Mouse (Mus musculus) limb, embryonic 12.5 days (tissue): ENCODE data around the gene Zfp865. TPM values are rescaled to one million over a fixed set of nuclear protein-coding genes. Genes with fewer than 3 reads are reported as not detected.
"Not testable (repeated sequence)": the region's sequence is repeated elsewhere in the genome, so short reads cannot be mapped to it uniquely, and the experiment has no call there.

Experiments
- ATAC-seq: fragments of 200-750 bp; cut with Nextera tagmentation; 2 replicates; pipeline ENCODE4 v1.8.0; 2017; ENCODE audit warnings: low read depth, moderate TSS enrichment; ENCODE audit not compliant: insufficient number of reproducible peaks, insufficient read depth, low FRiP score, low TSS enrichment
- H3K27ac ChIP-seq: fragments of 300-500 bp; sonication (generic); 2 replicates; pipeline ENCODE4 v1.5.1; 2016; ENCODE audit warnings: mild to moderate bottlenecking, moderate library complexity
- H3K27me3 ChIP-seq: fragments of 300-500 bp; sonication (generic); 2 replicates; pipeline ENCODE4 v1.6.1; 2016; ENCODE audit warnings: mild to moderate bottlenecking, moderate library complexity
- H3K36me3 ChIP-seq: fragments of 300-500 bp; sonication (generic); 2 replicates; pipeline ENCODE4 v1.6.1; 2016; ENCODE audit warnings: mild to moderate bottlenecking, moderate library complexity
- H3K4me1 ChIP-seq: fragments of 300-500 bp; sonication (generic); replicated peaks from 2 replicates; pipeline ENCODE4 v1.6.1; 2016
- H3K4me2 ChIP-seq: fragments of 300-500 bp; sonication (generic); 2 replicates; pipeline ENCODE4 v1.6.1; 2016; ENCODE audit warnings: mild to moderate bottlenecking, moderate library complexity
- H3K4me3 ChIP-seq: fragments of 300-500 bp; sonication (generic); replicated peaks from 2 replicates; pipeline ENCODE4 v1.5.1; 2016; ENCODE audit warnings: mild to moderate bottlenecking
- H3K9ac ChIP-seq: fragments of 300-500 bp; sonication (generic); replicated peaks from 2 replicates; pipeline ENCODE4 v1.6.1; 2016; ENCODE audit warnings: mild to moderate bottlenecking, moderate library complexity
- H3K9me3 ChIP-seq: fragments of 300-500 bp; sonication (generic); 2 replicates; pipeline ENCODE4 v1.6.1; 2016; ENCODE audit warnings: mild to moderate bottlenecking, moderate library complexity
- WGBS: fragments of 180-500 bp; shearing (Covaris S2); methylation state at CpG from one replicate; pipeline ENCODE4 v1.1.7; 2016; 5-methylcytosine and 5-hydroxymethylcytosine counted together
- polyA plus RNA-seq: library from polyadenylated mRNA; unstranded; fragments of >200 nt; fragmentation: Nextera tagmentation; extraction: Ambion mirVana; gene quantifications from 2 replicates; pipeline ENCODE4 v1.2.1, GENCODE M21; 2016

Zfp865 gene
- polyA plus RNA-seq, 1 experiment from 2014 or later = 7.0 TPM

DNA sequence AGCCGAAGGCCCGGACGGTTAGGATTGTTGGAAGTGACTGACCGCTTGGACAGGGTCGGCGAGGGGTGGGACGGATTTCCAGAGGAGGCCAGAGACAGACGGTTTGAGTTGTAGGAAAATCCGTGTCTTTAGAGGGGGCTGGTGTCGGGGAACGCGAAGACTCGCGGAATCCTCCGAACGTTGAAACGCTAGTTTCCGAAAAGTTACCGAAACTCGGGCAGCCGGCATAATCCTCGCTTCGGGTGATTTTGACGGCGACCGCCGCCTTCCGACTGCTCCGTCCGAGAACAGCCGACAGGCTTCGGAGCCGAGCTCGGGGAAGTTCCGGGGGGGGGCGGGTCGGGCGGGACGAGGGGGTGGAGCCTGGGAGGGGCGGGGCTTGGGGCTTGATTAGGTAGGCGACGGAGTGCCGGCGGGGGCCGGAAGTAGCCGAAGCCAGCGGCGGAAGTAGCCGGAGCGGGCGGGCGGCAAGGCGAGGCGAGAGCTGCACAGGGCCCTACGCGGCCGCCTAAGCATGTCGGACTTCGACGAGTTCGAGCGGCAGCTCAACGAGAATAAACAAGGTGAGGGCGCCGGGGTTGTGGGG lies 41.7 kb downstream of the Zfp865 start, which contains the start of gene U2af2:
TSS of gene U2af2 (plus strand) at position 370 of the 586 bp plus-strand sequence.
- under 1% methylated on average over 54 of the region's 65 CpGs for WGBS
- peak within 1 kb of the TSS; percentile 99 for H3K27ac ChIP-seq

DNA sequence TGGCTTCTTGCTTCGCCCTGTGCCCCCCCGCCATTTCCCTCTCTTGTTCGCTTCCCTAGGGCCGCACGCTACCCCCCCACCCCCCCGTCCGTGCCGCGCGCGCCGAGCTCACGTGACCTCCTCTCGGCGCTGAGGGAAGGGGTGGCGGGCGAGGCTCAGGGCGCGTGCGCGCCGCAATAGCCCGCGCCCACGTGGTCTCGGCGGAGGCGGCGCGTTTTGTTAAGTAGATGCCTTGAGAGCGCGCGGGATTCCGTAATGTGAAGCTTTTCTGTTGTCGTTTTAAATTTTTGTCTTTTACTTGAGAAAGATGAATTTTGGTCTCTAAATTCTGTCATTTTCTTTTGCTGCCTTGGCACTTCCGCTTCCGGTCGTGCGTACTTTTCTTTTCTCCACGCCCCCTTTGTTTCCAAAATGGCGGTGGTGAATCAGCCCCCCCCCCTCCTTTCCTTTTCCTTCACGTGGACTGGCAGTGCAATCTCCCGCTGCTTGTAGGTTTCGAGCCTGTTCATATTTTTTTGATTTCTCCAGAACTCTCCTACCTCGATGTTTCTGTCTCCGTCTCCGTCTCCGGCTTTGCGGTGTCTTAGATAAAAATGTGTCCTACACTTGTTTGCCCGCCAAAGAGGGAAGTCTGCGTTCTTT lies 42.3 kb downstream of the Zfp865 start:
- H3K36me3 ChIP-seq = peaks cover 18% of the 10 kb centered on the region
- ATAC-seq = peak; percentile 27
- WGBS = under 1% methylated on average over 49 of the region's 51 CpGs
- peaks cover 35% of the 10 kb centered on the region for H3K4me1 ChIP-seq
- H3K27ac ChIP-seq = peak overlapping the region; percentile 99
- peak overlapping the region; percentile 69 for H3K4me3 ChIP-seq
- peak overlapping the region; percentile 86 for H3K4me2 ChIP-seq
- peaks cover 17% of the 10 kb centered on the region for H3K27me3 ChIP-seq
- peak overlapping the region; percentile 89 for H3K9ac ChIP-seq
- H3K9me3 ChIP-seq = no peaks in the 10 kb centered on the region

More for the DNA sequence above, 41.7 kb downstream of the Zfp865 start, which contains the start of gene U2af2:
- peak; percentile 74 for ATAC-seq
- Histone ChIP-seq H3K9ac (peak within 1 kb of the TSS; percentile 89), H3K4me3 (peak within 1 kb of the TSS; percentile 69), H3K9me3 (no peaks in the 10 kb centered on the region), H3K27me3 (peaks cover 23% of the 10 kb centered on the region), H3K4me2 (peak within 1 kb of the TSS; percentile 86), H3K36me3 (peaks cover 12% of the 10 kb centered on the region), H3K4me1 (peaks cover 39% of the 10 kb centered on the region)

DNA sequence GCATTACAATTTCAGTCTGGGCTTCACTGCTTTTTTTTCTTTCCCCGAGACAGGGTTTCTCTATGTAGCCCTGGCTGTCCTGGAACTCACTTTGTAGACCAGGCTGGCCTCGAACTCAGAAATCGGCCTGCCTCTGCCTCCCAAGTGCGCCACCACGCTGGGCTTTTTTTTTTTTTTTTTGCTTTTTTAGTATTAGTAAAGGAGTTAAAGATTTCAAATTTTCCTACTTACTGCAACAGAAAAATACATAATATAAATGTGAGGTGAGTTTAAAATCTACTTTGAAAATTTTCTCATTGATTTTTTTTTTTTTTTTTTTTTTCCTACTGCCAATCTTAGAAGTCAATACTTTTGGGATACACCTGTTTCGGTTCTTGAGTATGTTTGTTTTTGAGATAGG lies 44.7 kb downstream of the Zfp865 start:
- Histone ChIP-seq H3K9me3 (no peaks in the 10 kb centered on the region), H3K4me1 (peaks cover 24% of the 10 kb centered on the region), H3K9ac (no peak overlapping the region), H3K27ac (no peak overlapping the region), H3K27me3 (no peaks in the 10 kb centered on the region), H3K4me2 (no peak overlapping the region), H3K36me3 (peaks cover 42% of the 10 kb centered on the region), H3K4me3 (no peak overlapping the region)
- ATAC-seq = no peak
- WGBS = 86% methylated on average over 6 of the region's 6 CpGs

DNA sequence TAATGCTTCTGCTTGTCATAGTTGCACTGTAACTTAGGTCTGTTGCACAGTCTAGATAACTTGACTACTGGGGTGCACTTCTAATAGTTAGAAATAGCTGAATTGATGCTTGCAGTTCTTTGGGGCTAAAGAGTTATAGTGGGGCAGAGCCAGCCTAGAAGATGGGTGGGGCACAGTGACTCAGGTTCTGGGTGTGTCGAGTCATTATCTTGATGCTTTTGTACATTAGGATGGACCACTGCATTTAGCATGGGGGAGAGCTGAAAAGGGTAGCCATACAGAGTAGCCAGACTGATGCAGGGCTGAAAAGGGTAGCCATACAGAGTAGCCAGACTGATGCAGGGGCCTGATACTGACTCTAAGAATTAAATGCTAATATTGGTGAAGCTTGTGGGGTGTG lies 53.4 kb downstream of the Zfp865 start:
- no peak for ATAC-seq
- peaks cover 98% of the 10 kb centered on the region for H3K36me3 ChIP-seq
- H3K9ac ChIP-seq = no peak overlapping the region; the same call in 1 of the 2 replicates
- H3K27me3 ChIP-seq = no peaks in the 10 kb centered on the region
- no peak overlapping the region for H3K4me3 ChIP-seq
- no peaks in the 10 kb centered on the region for H3K9me3 ChIP-seq
- no peaks in the 10 kb centered on the region for H3K4me1 ChIP-seq
- H3K4me2 ChIP-seq = no peak overlapping the region
- H3K27ac ChIP-seq = no peak overlapping the region
- whole genome bisulfite sequencing = 84% methylated on average over 1 of the region's 1 CpGs

DNA sequence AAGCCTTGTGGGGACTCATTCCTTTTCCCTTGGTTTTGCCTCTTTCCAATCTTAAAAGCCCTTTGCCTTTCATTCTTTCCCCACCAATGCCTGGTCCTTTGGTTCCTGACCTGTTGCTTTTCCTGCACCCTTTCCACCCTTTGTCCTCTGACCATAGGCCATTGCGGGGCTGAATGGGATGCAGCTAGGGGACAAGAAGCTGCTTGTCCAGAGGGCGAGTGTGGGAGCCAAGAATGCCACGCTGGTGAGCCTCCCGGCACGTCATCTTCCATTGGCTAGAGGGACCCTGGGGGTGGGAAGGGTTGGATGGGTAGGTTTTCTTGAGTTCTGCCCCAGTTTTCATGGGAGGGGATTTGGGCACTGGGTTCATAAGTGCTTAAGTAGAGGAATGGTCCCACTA lies 54.8 kb downstream of the Zfp865 start:
- 95% methylated on average over 5 of the region's 5 CpGs for WGBS
- Histone ChIP-seq H3K4me2 (no peak overlapping the region), H3K27ac (no peak overlapping the region), H3K9me3 (no peaks in the 10 kb centered on the region), H3K4me3 (no peak overlapping the region), H3K36me3 (peaks cover 91% of the 10 kb centered on the region), H3K4me1 (no peaks in the 10 kb centered on the region), H3K27me3 (no peaks in the 10 kb centered on the region), H3K9ac (no peak overlapping the region)
- no peak for ATAC-seq

DNA sequence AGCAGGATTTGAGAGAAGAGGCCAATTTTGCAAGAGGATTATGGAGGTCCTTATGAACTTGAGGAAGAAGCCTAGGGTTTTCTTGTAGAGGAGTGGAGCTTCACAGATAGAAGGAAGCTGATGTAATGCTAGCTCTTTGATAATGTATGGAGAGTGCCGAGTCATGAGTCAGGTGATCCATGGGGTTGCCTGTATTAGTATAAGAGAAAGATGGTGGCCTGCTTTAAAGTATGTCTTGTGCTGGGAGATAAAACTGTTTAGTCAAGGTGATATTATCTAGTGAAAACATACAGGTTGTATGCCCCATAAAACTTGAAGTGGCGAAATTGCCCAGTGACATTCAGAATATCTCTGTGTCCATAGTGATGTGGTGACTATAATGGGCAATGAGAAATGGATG lies 56.8 kb downstream of the Zfp865 start:
- Histone ChIP-seq H3K27me3 (no peaks in the 10 kb centered on the region), H3K4me3 (no peak overlapping the region), H3K4me2 (no peak overlapping the region), H3K4me1 (peaks cover 12% of the 10 kb centered on the region), H3K27ac (no peak overlapping the region), H3K9me3 (no peaks in the 10 kb centered on the region), H3K9ac (no peak overlapping the region), H3K36me3 (peaks cover 72% of the 10 kb centered on the region)
- WGBS = 88% methylated on average over 2 of the region's 2 CpGs
- ATAC-seq = no peak

DNA sequence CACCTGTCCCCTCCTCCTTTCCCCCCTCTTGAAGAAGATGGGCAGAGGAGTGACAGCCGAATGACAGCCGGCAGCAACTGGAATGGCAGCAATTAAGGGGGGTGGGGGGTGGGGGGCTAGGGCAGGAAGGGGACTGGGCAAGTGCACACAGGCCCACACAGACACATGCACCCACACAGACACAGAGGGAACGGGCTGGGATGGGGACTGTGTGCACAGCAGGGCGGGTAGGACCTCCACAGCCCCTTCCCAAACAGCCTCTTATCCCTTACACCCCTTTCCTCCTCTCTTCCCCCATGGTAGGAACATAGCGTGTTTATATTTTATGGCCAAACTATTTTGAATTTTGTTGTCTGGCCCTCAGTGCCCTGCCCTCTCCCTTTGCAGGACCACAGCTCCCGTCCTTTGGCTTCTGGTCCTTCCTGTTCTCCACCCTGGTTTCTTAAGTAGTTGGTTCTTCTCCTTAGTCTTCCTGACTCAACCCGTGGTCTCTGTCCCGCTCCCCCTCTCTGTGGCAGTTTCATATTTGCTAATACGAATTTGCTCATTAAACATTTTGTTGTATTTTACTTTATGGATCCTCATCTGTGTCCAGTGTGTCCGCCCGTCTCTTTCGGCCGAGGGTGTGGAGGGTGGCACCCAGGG lies 59.3 kb downstream of the Zfp865 start:
- WGBS = 44% methylated on average over 10 of the region's 13 CpGs
- H3K36me3 ChIP-seq = peaks cover 66% of the 10 kb centered on the region

DNA sequence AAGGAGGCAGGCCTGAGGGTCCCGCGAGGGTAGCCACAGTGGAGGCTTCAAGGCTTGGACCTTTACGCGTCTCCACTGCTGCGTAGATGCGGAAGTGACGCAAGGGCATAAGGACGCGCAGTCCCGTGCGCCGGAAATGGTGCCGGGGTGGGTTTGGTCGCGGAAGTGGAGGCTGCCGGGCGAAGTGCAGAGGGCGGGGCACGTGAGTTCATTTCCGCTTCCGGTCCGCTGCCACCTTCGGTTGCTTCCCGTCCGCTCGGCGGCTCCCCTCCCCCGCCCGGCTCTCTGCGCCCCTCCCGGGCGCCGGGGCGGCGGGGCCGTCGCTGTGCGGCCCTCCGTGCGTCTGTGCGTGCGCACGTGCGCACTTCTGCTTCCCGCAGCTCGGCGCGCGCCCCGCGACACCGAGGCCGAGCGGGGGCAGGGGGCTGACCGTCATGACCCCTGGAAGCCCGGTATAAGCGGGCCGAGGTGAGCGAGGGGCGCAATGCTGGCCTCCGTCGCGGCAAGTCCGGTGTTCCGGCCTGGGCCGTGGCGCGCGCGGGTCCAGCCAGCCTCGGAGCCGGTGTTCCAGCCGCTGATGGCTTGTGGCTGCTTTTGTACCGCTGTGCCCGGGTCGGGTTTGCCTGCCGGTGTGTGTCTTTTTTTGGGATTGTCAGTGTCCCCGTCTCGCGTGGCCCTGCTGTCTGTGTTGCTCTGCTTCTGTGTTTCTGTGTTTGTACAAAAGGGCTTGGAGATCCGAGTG lies 60.0 kb downstream of the Zfp865 start, which contains the start of gene Epn1:
TSS of gene Epn1 (plus strand) at position 226 of the 742 bp plus-strand sequence.
- H3K27ac ChIP-seq = peak within 1 kb of the TSS; percentile 94
- peak within 1 kb of the TSS; percentile 98 for H3K4me3 ChIP-seq
- peak; percentile 90 for ATAC-seq
- peak within 1 kb of the TSS; percentile 69 for H3K4me2 ChIP-seq
- peak within 1 kb of the TSS; percentile 98 for H3K9ac ChIP-seq
- H3K4me1 ChIP-seq = peaks cover 14% of the 10 kb centered on the region
- under 1% methylated on average over 81 of the region's 81 CpGs for WGBS
- peaks cover 65% of the 10 kb centered on the region for H3K36me3 ChIP-seq
- H3K27me3 ChIP-seq = no peaks in the 10 kb centered on the region
- no peaks in the 10 kb centered on the region for H3K9me3 ChIP-seq

More for the DNA sequence above, 59.3 kb downstream of the Zfp865 start:
- not testable (repeated sequence) for H3K9me3 ChIP-seq, H3K27me3 ChIP-seq
- Histone ChIP-seq H3K4me1 (peaks cover 14% of the 10 kb centered on the region), H3K27ac (peak overlapping the region; percentile 78), H3K4me2 (peak overlapping the region; percentile 69), H3K4me3 (peak overlapping the region; percentile 98), H3K9ac (0 out of 2 replicates have a peak overlapping the region, but pooled peaks have one; percentile 98)
- ATAC-seq = peak; percentile 34; the same call in 1 of the 2 replicates

DNA sequence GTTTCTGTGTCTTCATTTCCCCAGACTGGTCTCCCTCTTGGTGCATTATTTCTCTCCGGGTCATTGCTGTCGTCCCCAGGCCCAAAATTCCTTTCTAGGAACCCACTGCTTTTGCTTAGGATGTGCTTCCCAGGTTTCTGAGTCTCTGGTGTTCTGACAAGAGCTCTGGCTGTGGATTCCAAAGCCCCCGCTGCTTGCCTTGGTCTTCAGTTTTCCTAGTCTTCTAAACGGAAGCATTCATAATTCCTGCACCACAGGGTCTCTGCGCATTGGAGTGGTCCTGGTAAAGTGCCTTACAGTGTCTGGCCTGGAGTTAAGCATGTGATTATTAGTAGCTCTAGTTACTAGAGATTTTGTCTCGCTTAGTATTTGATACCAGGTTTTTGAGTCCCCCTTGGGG lies 60.6 kb downstream of the Zfp865 start:
- H3K4me1 ChIP-seq = peaks cover 14% of the 10 kb centered on the region
- 12% methylated on average over 6 of the region's 6 CpGs for WGBS
- peaks cover 65% of the 10 kb centered on the region for H3K36me3 ChIP-seq
- H3K4me2 ChIP-seq = peak overlapping the region; percentile 69
- H3K9me3 ChIP-seq = no peaks in the 10 kb centered on the region
- peak overlapping the region; percentile 98 for H3K4me3 ChIP-seq
- H3K9ac ChIP-seq = peak overlapping the region; percentile 98
- peak overlapping the region; percentile 94 for H3K27ac ChIP-seq
- ATAC-seq = no peak
- H3K27me3 ChIP-seq = no peaks in the 10 kb centered on the region

DNA sequence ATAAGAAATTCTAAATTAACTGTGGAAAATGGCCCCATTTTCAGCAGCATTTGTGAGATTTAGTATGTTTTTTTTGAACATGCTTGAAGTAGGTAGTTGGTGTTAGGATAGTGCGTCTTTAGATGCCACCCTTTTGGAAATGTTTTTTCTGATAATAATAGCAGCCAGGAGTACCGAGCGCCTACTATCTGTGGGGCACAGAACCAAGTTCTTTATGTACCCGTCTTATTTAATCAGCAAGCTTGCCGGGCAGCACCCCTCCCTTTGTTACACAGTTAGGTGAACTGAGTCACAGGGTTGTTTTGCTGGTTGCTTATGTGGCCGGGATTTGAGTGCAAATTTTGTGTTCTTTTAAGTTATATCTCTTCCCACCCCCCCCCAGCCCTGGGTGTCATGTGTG lies 61.1 kb downstream of the Zfp865 start:
- Histone ChIP-seq H3K4me1 (peaks cover 18% of the 10 kb centered on the region), H3K4me3 (peak overlapping the region; percentile 98), H3K9me3 (no peaks in the 10 kb centered on the region), H3K27me3 (no peaks in the 10 kb centered on the region), H3K27ac (no peak overlapping the region), H3K4me2 (peak overlapping the region; percentile 69), H3K9ac (peak overlapping the region; percentile 98), H3K36me3 (peaks cover 65% of the 10 kb centered on the region)
- no peak for ATAC-seq
- WGBS = 74% methylated on average over 6 of the region's 6 CpGs

DNA sequence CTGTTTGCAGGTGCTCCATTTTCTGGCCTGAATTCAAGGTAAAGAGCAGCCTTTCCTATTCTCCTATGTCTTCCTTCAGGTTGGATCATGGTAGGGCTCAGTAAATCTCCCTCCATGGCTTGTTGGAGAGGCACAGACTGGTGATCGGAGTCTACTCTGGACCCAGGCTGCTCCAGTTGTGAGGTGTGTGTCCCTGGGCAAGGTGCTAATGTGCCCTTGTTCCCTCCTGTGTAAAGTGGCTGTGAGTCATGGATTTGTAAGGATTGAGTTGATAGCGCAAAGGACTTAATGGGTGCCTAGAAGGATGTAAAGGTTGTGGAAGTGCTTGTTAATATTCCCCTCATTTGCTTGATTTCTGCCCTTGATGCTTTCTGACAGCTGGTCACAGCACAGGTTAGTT lies 61.8 kb downstream of the Zfp865 start:
- H3K4me1 ChIP-seq = peaks cover 21% of the 10 kb centered on the region
- H3K27ac ChIP-seq = no peak overlapping the region
- H3K9ac ChIP-seq = no peak overlapping the region
- ATAC-seq = no peak
- H3K4me2 ChIP-seq = peak overlapping the region; percentile 69; the same call in 1 of the 2 replicates
- no peak overlapping the region for H3K4me3 ChIP-seq
- no peaks in the 10 kb centered on the region for H3K27me3 ChIP-seq
- no peaks in the 10 kb centered on the region for H3K9me3 ChIP-seq
- 97% methylated on average over 2 of the region's 2 CpGs for WGBS
- peaks cover 63% of the 10 kb centered on the region for H3K36me3 ChIP-seq
